Mouse (Mus musculus): ENCODE measurements around the gene Abhd17b.
"Not testable (repeated sequence)": the region's sequence is repeated elsewhere in the genome, so short reads cannot be mapped to it uniquely, and the experiment has no call there.

Abhd17b gene

DNA sequence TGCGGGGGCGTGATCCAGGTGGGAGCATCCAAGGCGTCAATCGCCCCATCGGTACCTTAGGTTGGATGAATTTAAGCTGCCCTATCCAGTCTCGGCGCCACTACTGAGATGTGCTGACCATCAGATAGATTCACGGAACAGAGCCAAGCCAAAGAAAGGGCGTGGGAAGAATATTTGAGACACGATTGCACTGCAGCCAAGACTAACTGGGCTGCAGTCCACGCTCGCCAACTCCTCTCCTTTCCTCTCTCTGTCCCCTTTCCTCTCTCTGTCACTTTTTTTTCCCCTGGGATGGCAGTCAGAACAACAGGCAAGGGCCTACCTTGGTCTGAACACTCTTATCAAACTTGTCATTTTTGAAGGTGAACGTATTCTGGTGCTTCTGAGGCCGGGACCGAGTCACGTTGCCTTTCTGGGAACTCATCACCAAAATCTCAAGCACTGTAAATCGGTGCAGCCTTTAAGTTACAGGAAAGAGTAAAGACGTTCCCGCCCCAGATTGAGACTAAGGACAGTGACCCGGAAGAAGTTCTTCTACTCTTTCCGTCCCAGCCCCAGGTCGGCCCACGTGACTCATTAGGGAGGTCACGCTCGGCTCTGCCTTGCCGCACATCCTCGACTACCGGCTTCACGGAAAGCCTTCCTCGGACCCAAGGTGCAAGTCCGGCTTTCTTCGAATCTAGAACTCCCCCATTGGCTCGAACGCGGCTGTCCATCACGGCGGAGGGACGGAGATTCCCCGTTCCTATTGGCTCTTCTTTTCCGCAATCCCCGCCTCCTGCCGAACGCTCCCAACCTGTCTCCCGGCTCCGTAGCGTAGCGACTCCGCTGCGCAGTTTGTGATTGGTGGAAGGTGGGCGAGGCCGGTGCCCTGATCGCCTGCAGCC is 457 bp upstream of the Abhd17b start, which contains the start of gene 1110059E24Rik:
TSS of gene 1110059E24Rik (minus strand) at position 692 of the 887 bp plus-strand sequence.
- peak; percentile 93 to 97 for DNase-seq (ENCODE audit: low spot score in 2 of 2)

DNA sequence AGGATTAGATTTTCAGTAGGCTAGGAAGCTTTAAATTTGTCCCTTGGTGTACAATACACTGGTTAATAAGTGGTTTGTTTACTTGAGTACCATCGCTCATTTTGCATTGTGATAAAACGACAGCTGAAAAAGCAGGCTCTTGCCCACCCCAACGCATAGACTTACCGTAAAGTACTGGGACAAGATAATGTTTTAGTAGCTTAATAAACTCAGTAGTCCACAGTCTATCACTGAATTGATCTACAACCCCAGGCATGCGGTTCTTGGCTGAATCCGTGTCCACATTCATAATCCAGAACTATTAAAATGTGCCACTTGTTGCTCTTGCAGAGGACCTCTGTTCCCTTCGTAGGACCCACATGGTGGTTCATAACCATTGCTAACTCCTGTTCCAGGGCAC is 1.8 kb downstream of the Abhd17b start:
- DNase-seq (ENCODE audit: low spot score in 2 of 2) = no peak

DNA sequence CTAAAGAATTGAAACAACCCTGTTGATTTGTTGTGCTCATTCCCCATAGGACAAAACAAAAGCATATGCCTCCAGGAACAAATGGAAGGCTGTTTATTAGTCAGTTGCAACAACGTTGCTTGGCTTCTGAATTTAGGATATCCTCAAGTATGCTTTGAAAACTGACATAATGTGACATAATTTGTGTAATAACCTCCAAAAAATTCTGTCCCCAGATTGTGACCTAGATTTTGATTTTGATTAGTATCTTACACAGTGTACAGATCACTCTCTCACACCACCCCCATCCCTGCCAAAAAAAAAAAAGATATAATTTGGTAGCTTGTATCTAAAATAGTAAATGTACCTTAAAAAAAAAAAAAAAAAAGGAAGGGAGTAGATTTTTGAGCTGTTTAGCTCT is 7.7 kb downstream of the Abhd17b start:
- DNase-seq (ENCODE audit: low spot score in 2 of 2) = no peak

DNA sequence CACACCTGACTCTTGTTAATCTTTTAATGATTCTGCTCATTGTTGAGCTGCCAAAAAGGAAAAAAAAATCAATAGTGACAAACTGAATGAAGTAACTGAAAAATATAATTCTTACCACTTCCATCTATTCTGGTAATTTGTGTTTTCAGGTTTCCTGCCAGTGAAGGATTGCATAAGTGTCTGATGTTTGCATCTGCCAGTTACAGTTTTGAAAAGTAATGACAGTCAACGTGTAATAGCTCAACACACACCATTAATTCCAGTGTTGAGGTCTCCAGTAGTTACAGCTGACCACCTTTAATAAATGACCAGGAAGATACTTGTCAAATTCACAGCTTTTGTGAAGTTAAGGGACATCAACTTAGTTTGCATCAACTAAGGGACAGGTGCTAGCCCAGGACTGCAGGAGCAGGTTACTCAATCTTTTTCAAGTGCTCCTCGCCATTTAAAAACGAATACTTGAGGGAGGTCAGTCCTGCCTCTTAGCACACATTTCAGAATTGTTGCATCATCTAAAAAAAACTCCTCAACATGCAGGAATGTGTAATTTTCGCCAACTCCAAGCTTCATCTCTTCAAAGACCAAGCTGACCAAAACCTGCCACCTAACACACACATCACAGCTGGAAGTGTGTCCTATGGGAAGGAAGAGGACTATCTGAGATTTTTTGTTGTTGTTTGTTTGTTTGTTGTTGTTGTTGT is 10.9 kb downstream of the Abhd17b start:
- no peak for DNase-seq (ENCODE audit: low spot score in 2 of 2)

DNA sequence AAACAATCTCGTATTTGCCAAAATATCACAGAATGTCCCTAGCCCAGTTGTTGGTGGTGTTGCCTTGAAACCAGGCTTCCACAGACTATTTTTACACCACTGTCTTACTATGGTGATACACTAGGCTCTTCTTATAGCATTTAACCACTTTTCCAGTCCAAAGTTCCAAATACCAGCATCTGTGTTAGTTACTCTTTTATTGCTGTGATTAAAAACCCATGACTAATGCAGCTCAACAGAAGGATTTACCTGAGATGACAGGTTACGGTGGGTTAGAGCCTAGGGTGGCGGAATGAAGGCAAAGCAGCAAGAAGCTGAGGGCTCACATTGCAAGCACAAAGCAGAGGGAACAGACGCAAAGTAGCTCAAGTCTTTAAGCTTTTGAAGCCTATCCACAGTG is 16.7 kb downstream of the Abhd17b start:
- no peak for DNase-seq (ENCODE audit: low spot score in 2 of 2)

DNA sequence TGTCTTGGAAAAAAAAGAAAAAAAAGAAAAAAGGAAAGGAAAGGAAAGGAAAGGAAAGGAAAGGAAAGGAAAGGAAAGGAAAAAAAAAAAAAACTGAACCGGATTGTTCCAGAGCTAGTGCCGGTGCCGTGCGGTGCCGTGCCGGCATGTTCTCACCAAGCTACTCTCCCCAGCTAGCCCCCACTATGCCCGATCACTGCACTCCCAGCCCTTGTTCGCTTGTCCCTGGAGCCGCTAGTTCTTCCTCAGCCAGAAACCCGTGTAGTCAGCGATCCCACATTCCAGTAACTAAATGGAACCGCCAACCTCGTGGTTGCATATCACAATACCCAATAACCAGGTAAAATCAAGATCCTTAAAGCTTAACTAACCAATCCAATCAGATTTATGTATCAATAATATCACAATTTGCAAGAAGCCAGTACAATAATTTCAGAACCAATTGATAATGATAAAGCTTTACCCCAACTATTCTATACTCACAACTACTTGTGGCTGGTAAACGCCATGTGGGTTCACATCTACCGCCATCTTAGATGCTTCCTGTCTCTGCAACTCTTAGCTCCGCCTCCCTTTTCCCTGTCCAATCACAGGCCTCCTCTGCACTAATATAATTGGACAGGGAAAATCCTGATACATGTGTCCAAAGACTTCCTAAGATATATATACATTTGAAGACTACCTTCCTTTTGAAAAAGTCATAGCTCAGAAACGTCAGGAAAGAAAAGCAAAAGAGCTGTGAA is 21.5 kb downstream of the Abhd17b start:
- DNase-seq (ENCODE audit: low spot score in 2 of 2) = no peak

DNA sequence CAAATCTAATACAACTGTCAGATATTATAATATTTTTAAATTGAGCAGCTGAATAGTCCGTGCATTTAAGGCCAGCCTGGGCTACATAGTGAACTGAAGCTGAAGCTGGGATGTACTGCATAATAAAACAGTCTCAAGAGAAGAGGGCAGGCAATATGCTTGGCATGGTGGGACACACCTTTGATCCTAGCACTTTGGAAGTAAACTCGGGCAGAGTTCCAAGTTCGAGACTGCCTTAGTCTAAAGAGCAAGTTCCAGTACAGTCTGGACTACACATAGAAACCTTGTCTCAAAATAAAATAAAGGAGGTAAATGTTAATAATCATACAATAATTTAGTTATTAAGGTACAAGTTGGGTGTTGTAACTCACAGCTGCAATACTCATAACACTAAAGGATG is 27.1 kb downstream of the Abhd17b start:
- no peak for DNase-seq (ENCODE audit: low spot score in 2 of 2)

DNA sequence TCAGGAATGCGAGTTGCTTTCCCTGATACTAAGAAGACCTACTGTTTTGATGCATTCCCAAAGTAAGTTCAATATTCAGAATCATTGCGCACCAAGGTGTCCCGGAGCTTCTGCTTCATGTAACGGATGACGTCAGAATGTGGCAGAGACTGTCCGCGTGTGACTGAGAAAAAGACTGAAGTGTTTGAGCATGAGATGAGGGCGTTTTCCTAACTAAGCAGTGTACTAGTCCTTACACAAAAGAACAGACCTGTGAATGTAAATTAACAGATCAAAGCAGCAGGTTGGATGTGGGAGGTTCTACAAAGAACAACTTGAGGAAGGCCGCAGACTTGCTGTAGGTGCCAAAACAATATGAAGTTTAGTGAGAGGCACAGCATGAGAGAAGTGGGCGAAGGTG is 28.0 kb downstream of the Abhd17b start:
- DNase-seq (ENCODE audit: low spot score in 2 of 2) = no peak

DNA sequence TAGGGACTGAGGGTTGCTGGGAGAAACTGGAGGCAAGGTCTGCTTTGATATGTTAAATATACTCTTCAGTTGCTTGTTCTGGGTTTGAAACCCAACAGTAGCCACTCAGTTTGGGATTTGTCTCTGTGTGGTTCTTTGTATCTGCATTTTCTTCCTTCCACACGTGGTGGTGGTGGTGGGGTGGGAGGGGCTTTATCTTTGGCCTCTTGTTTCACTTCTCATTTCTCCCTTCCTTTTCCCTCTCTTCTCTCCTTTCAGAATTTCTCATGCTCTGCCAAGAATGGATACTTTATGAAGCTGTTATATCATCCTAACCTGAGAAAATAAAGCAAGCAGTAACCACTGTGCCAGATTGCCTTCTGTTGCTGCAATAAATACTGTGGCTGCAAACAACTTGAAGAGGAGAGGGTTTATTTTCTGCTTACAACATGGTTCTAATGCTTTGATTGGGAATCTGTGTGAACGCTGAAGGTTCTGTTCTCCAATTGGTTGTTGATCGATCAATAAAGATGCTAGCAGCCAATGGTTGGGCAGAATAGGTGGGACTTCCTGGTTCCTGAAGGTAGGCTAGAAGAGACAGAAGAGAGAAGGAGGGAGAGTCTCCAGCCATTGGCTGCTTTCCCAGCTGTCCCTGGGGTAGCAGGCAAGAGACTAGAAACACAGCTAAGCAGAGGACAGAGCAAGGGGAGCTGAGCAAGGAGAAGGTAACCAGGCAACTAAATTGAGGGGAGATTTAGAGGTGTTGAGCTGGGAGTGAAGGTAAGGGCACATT is 60.5 kb downstream of the Abhd17b start:
- peak in 1 of 2 experiments; percentile 25 for DNase-seq (ENCODE audit: low spot score in 2 of 2)

DNA sequence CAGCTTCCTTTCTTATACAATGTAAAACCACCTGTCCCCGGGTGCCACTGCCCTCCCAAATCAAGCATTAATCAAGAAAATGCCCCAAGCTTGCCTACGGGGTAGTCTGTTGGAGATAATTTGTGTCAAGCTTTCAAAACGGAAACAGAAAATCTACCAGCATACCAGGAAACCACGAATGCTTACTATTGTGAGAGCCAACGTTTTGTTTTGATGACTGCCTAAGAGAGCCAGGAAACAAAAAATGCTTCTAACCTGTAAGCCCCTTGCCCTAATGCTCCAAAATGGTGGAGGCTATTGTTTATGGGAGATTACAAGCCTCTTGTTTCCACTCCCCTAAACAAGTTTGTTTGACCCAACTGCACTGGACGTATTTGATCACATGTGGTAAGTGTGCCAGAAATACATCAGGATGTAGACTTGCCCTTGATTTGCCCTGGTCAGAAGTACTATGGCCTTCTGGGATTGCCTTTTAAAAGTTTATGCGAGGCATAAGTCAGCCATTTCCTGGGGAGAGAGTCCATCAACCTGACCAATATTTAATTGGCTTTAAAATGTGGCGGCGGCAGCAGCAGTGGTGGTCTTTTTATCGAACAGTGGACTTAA is 61.4 kb downstream of the Abhd17b start:
- DNase-seq (ENCODE audit: low spot score in 2 of 2) = no peak

DNA sequence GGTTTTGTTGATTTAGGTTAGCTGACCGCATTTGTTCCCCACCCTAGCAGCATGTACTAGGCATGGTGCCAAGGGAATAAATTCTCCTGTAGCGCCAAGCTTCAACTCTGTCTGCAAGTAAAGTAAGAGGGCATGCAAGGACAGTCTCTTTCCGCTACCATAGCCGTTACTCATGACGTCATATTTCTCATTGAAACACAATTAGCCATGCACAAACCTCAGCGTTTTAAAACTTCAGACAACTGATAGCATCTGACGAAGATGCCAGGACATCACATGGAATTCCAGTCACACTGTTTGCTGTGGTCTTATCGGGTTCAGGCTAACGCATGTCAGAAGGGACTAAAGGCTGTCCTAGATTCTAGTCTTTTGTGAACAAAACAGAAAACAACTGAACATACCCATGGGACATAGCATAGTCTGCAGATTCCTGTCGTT is 62.0 kb downstream of the Abhd17b start:
- DNase-seq (ENCODE audit: low spot score in 2 of 2) = no peak

DNA sequence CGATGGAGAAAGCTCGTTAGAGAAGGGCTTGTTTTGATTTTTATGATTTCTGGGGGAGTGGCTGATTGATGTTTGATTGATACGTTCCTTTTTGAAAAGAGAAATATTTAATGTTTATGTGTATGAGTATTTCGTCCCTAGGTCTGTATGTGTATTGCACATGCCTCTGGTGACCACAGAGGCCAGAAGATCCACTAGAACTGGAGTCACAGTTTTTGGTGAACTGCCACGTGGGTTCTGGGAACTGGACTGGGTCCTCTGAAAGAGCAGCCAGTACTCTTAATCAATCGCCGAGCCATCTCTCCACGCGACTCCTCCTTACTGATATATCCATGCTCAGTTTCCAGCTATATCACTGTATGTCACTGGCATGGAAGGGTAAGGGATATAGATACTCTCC is 62.5 kb downstream of the Abhd17b start:
- DNase-seq (ENCODE audit: low spot score in 2 of 2) = no peak

DNA sequence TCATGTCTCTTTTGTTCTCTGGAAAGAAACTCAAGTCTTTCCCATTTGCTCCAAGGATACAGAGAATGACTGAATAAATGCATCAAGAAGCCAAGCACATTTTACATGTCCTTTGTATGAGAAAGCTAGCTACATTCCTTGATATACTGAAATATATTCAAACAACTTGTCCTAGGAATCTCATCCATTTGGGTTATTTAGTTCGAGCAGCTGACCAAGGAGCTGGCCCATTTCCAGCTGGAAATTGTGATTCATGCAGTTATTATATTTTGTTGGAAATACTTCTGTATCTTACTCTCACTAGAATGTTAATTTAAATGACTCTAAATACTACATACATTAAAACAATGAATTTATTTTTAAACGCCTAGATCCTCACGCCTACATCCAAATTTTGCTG is 63.5 kb downstream of the Abhd17b start:
- DNase-seq (ENCODE audit: low spot score in 2 of 2) = no peak

DNA sequence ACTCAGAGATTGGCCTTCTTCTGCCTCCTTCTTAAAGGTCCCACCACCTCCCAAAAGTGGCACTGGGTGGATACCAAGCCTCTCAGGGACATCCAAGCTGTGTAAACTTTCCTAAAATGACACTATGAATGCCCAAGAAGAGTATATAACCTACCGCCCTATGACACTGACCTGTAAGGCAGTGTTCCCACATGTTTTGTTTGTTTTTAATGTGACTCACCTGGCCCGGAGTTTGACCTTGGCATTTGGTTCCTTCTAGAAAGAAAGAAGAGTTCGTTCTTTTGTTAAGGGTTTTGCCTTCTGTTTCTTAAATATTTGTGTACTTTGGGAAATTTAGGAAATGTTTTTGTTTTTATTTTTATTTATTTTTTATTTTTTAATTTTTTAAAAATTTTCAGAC is 66.2 kb downstream of the Abhd17b start:
- no peak for DNase-seq (ENCODE audit: low spot score in 2 of 2)

DNA sequence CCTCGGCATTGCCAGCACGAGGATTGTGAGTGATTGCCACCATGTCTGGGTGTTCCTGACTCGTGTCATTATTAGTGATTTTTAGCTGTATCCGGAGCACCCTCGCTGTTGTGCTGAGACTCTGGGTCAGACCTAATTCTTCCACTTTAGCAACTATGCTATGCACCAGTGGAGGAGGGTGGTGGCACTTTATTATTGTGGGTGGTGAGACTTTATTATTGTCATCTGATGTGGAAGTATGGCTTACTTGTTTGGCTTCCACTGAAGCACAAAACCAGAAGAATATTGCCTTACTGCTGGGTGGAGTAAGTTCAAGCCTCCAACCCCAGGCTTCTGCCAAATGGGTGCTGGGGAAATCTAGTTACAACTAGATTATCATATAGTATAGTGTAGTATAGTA is 68.0 kb downstream of the Abhd17b start:
- DNase-seq (ENCODE audit: low spot score in 2 of 2) = no peak

DNA sequence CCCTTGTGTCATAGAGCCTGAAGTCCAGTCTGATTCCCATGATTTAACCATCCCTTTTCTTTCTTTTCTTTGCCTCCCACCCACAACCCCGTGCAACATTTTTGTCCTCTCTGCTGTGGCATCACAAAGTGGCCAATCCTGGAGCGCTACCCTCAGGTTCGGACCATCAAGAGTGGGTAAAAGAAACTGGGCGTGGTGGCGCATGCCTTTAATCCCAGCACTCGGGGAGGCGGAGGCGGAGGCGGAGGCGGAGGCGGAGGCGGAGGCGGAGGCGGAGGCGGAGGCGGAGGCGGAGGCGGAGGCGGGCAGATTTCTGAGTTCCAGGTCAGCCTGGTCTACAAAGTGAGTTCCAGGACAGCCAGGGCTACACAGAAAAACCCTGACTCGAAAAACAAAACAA is 70.3 kb downstream of the Abhd17b start:
- not testable (repeated sequence) for DNase-seq (ENCODE audit: low spot score in 2 of 2)

DNA sequence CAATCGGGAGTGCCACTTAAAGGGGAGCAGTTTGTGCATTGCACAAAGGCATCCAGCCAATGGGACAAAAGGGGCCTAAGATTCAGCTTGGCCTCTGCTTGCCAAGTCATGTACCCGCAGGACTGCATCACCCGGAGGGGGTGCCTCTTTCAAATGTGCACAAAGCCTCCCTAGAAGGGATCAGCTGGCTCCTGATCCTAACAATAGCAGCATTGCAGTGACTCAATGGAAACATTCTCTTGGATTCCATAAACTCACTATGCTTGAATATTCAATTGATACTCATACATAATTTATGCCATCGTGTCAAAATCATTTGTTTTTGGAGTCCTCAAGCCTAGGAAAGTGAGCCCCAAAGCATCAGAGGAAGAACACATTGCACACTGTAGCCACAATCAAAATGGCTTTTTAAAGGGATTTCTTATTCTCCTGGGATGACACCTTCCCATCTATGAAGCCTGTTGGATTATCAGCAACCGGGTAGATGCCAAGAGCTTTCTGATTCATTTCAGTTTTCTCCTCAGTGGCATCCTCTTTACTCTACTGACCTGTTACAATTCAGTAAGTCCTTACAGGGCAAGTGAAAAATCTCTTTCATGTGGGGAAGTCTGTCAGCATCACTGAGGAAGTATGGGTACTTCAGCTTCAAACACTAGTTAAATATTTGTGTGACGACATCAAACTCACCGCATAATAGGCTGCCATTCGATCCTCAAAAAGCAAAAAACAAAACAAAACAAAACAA is 71.1 kb downstream of the Abhd17b start:
- DNase-seq (ENCODE audit: low spot score in 2 of 2) = no peak

DNA sequence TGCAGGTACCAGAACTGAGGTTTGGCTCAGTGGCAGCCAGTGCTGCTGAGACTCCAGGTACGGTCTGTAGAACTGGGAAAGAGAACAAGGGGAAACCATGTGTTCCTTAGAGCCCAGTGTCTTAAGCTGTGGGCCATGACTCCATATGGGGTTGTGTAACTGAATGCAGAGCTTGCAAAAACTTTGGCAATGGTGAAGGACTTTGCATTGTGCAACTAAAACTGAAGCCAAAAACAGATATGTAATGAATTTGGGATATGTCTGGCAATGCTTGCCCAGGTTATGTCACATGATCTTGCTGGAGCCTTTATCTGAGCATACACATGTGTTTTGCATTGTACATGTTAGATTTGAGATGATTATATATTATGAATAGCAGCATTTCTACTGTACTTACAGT is 72.2 kb downstream of the Abhd17b start:
- DNase-seq (ENCODE audit: low spot score in 2 of 2) = no peak

DNA sequence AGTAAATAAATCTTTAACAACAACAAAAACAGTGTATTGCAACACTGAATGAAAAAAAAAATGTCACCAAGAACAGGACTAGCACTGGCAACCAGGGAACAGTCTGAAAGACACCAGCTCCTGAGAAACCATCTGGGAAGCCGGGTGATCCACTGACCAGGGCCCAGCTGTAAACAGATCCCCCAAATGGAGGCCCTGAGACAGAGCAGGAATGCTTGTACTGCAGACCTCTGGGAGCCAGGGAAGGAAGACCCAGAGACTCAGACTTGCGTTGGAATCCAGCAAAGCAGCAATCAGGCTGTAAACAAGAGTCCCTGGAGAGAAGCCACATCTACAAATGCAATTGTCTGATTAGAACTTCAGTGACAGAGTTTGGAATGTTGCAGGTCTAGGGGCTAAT is 74.1 kb downstream of the Abhd17b start:
- DNase-seq (ENCODE audit: low spot score in 2 of 2) = no peak

DNA sequence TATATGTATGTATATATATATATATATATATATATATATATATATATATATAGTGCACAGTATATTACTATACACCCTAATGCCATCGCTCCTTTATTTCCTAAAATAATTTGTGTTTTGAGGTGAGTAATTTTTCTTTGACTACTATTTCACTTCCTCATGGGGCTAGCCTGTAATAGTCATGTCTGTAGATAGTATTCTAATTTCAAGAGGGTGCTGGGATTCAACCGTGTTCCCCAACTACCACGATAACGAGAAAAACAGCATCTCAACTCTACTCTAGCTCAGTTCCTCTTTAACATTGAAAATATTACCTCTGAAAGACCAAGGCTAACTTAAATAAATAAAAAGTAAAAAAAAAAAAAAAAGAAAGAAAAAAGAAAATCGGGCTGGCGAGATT is 75.4 kb downstream of the Abhd17b start:
- DNase-seq (ENCODE audit: low spot score in 2 of 2) = no peak

All from urinary bladder, postnatal 36 days (tissue).